Comparison of ENCODE assay signal across 29 mouse cellular contexts in the genomic region with DNA sequence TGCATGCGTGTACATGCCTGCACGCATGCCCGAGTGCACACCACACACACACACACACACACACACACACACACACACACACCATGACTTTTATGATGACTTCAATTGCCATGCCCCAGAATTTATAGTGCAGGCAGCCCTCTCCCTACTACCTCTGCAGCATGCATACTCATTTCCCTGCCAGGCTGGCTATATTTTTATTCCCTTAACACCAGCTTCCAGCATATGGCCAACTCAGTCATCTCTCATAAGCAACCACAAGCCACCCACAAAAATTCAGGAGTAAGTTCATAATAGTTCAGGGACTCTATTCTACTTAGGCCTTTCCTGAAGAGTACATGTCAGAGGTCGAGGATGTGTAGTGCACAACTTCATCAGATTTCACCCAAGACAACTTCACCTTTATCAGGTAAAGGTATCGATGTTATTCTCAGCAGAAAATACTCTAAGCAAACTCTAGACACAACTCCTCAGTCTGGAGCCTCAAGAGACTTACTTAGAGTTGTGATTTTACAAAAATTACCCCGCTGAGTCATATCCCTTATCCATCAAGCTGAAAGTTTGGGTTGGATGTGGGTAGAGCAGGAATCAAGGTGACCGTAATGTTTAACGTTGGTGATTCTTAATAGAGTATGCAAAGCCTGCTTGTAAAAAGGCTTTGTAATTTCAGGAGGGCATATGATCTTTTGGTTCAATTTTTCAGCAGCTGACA.
DNase-seq lines count a peak whose midpoint lies in the region; ATAC-seq and TF ChIP-seq lines count a peak whose summit lies in the region.
"Had no signal": no experiment of that assay in that cellular context is flagged by ENCODE, and none has a peak within 500 bp of the region (broad histone marks: within the 10 kb centered on the region; RNA-seq: fewer than 3 reads in every experiment).

No protein-coding gene starts in this region.

- peaks cover 31% of the 10 kb centered on the region for H3K4me1 ChIP-seq in limb, embryonic 12.5 days (replicated peaks)
- H3K4me1 ChIP-seq in limb, embryonic 10.5 days: peaks cover 9% of the 10 kb centered on the region
- peaks cover 19% of the 10 kb centered on the region for H3K4me1 ChIP-seq in limb, embryonic 14.5 days (ENCODE audit: control insufficient read depth, insufficient read depth, low read length)
- H3K4me1 ChIP-seq in midbrain, embryonic 15.5 days: peaks cover 8% of the 10 kb centered on the region
- H3K4me1 ChIP-seq: intestine, embryonic 15.5 days; liver, embryonic 15.5 days; lung, embryonic 15.5 days; megakaryocyte, embryonic 14.5 days; neural tube, embryonic 12.5 days had no signal

- H3K4me3 ChIP-seq in limb, embryonic 12.5 days (replicated peaks): no peak overlapping the region
- H3K4me3 ChIP-seq in limb, embryonic 10.5 days: no peak overlapping the region
- no peak overlapping the region for H3K4me3 ChIP-seq in limb, embryonic 14.5 days (replicated peaks; ENCODE audit: low read length)
- H3K4me3 ChIP-seq in midbrain, embryonic 15.5 days: no peak overlapping the region
- H3K4me3 ChIP-seq: forebrain, embryonic 10.5 days; hindbrain, embryonic 10.5 days; intestine, embryonic 15.5 days; liver, embryonic 15.5 days; lung, embryonic 15.5 days; megakaryocyte, embryonic 14.5 days; neural tube, embryonic 12.5 days had no signal

- H3K9ac ChIP-seq in limb, embryonic 12.5 days (replicated peaks): no peak overlapping the region
- no peak overlapping the region for H3K9ac ChIP-seq in limb, embryonic 14.5 days (ENCODE audit: low read depth, low read length, severe bottlenecking)
- no peak overlapping the region for H3K9ac ChIP-seq in midbrain, embryonic 15.5 days
- H3K9ac ChIP-seq: intestine, embryonic 15.5 days; liver, embryonic 15.5 days; lung, embryonic 15.5 days; neural tube, embryonic 12.5 days had no signal

- no peak for TF ChIP-seq POLR2A in limb, embryonic 14.5 days (IDR thresholded peaks at IDR 0.05; ENCODE audit: borderline replicate concordance, extremely low read depth, insufficient read depth, insufficient read length)

- DNase-seq in frontal cortex, adult 2 months (ENCODE audit: extremely low spot score in 1 of 2, low spot score in 1 of 2): peak; percentile 53 to 72
- DNase-seq in frontal cortex, postnatal 14 days (ENCODE audit: low spot score in 2 of 2): no peak
- no peak for DNase-seq in limb, embryonic 10.5 days (ENCODE audit: low spot score)
- DNase-seq in limb, embryonic 14.5 days (ENCODE audit: low spot score): no peak
- DNase-seq in right cerebral cortex, postnatal 36 days (ENCODE audit: low spot score in 2 of 2): peak; percentile 26 to 68
- no peak for DNase-seq in kidney, adult 8-10 months
- DNase-seq: adrenal gland, postnatal 14 days; cerebellum, postnatal 10 days; gastrocnemius, postnatal 14 days; heart, adult 11 months; kidney, adult 9 months; kidney, postnatal 25 days; liver; lung, postnatal 36 days; midbrain, embryonic 14.5 days; retina, postnatal 1 day; thymus, postnatal 4 days had no signal

- 72% methylated on average over 8 of the region's 8 CpGs for WGBS in limb, embryonic 12.5 days
- WGBS in limb, embryonic 10.5 days: 90% methylated on average over 8 of the region's 8 CpGs
- 54% methylated on average over 8 of the region's 8 CpGs for WGBS in limb, embryonic 14.5 days
- 91% methylated on average over 8 of the region's 8 CpGs for WGBS in midbrain, embryonic 15.5 days

- no peak for ATAC-seq in limb, embryonic 12.5 days (ENCODE audit: insufficient number of reproducible peaks, insufficient read depth, low FRiP score, low TSS enrichment, low read depth)
- ATAC-seq in limb, embryonic 14.5 days (ENCODE audit: low FRiP score, low read depth): no peak
- ATAC-seq in midbrain, embryonic 15.5 days (replicated peaks): no peak
- ATAC-seq: forebrain, embryonic 16.5 days; hindbrain, embryonic 16.5 days; intestine, embryonic 15.5 days had no signal

- H3K27me3 ChIP-seq in limb, embryonic 12.5 days: no peaks in the 10 kb centered on the region
- no peaks in the 10 kb centered on the region for H3K27me3 ChIP-seq in limb, embryonic 10.5 days (ENCODE audit: low read depth, poor library complexity, severe bottlenecking)
- no peaks in the 10 kb centered on the region for H3K27me3 ChIP-seq in limb, embryonic 14.5 days (ENCODE audit: control insufficient read depth, insufficient read depth, low read length)
- no peaks in the 10 kb centered on the region for H3K27me3 ChIP-seq in midbrain, embryonic 15.5 days (replicated peaks)
- H3K27me3 ChIP-seq: intestine, embryonic 15.5 days; liver, embryonic 15.5 days; lung, embryonic 15.5 days; megakaryocyte, embryonic 14.5 days; neural tube, embryonic 12.5 days had no signal

- H3K4me2 ChIP-seq in limb, embryonic 12.5 days: no peak overlapping the region
- H3K4me2 ChIP-seq in limb, embryonic 14.5 days (replicated peaks; ENCODE audit: low read depth, low read length, severe bottlenecking): no peak overlapping the region
- H3K4me2 ChIP-seq in midbrain, embryonic 15.5 days: no peak overlapping the region
- H3K4me2 ChIP-seq: heart, embryonic 11.5 days; intestine, embryonic 15.5 days; liver, embryonic 15.5 days; lung, embryonic 15.5 days; neural tube, embryonic 12.5 days had no signal

- peak overlapping the region; percentile 36; the same call in 1 of the 2 replicates for H3K27ac ChIP-seq in limb, embryonic 12.5 days
- no peak overlapping the region for H3K27ac ChIP-seq in limb, embryonic 10.5 days
- H3K27ac ChIP-seq in limb, embryonic 14.5 days (replicated peaks; ENCODE audit: low read depth, low read length): peak overlapping the region; percentile 48
- H3K27ac ChIP-seq in midbrain, embryonic 15.5 days: no peak overlapping the region
- H3K27ac ChIP-seq: forebrain, embryonic 10.5 days; hindbrain, embryonic 10.5 days; intestine, embryonic 15.5 days; liver, embryonic 15.5 days; lung, embryonic 15.5 days; neural tube, embryonic 12.5 days had no signal

- H3K36me3 ChIP-seq in limb, embryonic 12.5 days: no peaks in the 10 kb centered on the region
- no peaks in the 10 kb centered on the region for H3K36me3 ChIP-seq in limb, embryonic 10.5 days
- H3K36me3 ChIP-seq in limb, embryonic 14.5 days (ENCODE audit: control insufficient read depth, insufficient read depth, low read length): no peaks in the 10 kb centered on the region
- no peaks in the 10 kb centered on the region for H3K36me3 ChIP-seq in midbrain, embryonic 15.5 days (replicated peaks)
- H3K36me3 ChIP-seq: forebrain, embryonic 10.5 days; hindbrain, embryonic 10.5 days; intestine, embryonic 15.5 days; liver, embryonic 15.5 days; lung, embryonic 15.5 days; neural tube, embryonic 12.5 days had no signal

- no peaks in the 10 kb centered on the region for H3K9me3 ChIP-seq in limb, embryonic 12.5 days
- no peaks in the 10 kb centered on the region for H3K9me3 ChIP-seq in limb, embryonic 10.5 days (replicated peaks)
- H3K9me3 ChIP-seq in limb, embryonic 14.5 days (ENCODE audit: control insufficient read depth, low read length): no peaks in the 10 kb centered on the region
- no peaks in the 10 kb centered on the region for H3K9me3 ChIP-seq in midbrain, embryonic 15.5 days
- H3K9me3 ChIP-seq: forebrain, embryonic 10.5 days; hindbrain, embryonic 10.5 days; intestine, embryonic 15.5 days; liver, embryonic 15.5 days; lung, embryonic 15.5 days; neural tube, embryonic 12.5 days had no signal

Comparison
In these comparisons a context has a peak if more than half of its experiments do, and no peak if none do; other contexts are left out.
1. DNase-seq: peak in frontal cortex, adult 2 months (2 of 2) and right cerebral cortex, postnatal 36 days (2 of 2); none in frontal cortex, postnatal 14 days (0 of 2), limb, embryonic 10.5 days (single experiment), limb, embryonic 14.5 days (single experiment) and kidney, adult 8-10 months (0 of 2).
2. H3K27ac ChIP-seq: peak in limb, embryonic 12.5 days (single experiment) and limb, embryonic 14.5 days (single experiment); none in limb, embryonic 10.5 days (single experiment) and midbrain, embryonic 15.5 days (single experiment).